Mouse (Mus musculus): ENCODE measurements around the gene Cux2. TPM values are rescaled to one million over a fixed set of nuclear protein-coding genes. Genes with fewer than 3 reads are reported as not detected.
"Not testable (repeated sequence)": the region's sequence is repeated elsewhere in the genome, so short reads cannot be mapped to it uniquely, and the experiment has no call there.

Cux2 gene
- polyA plus RNA-seq, 1 experiment, result 0.62 TPM

DNA sequence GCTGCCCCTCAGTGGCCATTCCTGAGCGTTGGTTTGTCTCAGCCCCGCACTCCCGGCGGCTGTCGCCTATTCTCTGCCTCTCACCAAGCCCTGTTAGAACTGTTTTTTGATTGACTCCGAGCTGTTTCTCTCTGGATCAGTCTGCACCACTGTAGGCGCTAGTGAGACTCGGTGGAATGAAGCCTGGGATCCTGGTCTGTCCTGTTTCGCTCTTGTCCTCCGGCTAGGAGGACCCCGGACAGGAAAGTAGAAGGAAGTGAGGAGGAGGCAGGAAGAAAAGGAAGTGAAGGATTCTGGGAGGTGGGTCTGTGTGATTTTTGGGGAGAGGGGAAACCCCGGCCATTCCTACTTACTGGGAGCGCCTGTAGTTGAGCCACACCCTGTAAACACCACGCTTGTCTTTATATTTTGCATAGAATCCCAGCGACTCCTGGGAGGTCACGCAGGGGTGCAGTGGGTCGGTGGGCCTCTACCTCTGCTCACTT is 201.8 kb downstream of the Cux2 start:
- H3ac ChIP-seq (ENCODE audit: control insufficient read depth, insufficient read length), result peak overlapping the region; percentile 53
- no peaks in the 10 kb centered on the region for H3K36me3 ChIP-seq (ENCODE audit: control insufficient read depth, insufficient read depth)
- no peaks in the 10 kb centered on the region for H3K27me3 ChIP-seq (ENCODE audit: control insufficient read depth, insufficient read depth, insufficient read length)
- peaks cover 12% of the 10 kb centered on the region for H3K79me2 ChIP-seq (ENCODE audit: control insufficient read depth, insufficient read depth)
- TF ChIP-seq TCF3 (IDR thresholded peaks at IDR 0.05; ENCODE audit: insufficient read length, low read depth) (no peak), MYOD1 (IDR thresholded peaks at IDR 0.05; ENCODE audit: control insufficient read depth in 1 of 3, insufficient read length in 2 of 3, low read depth in 2 of 3) (no peak), POLR2A (IDR thresholded peaks at IDR 0.05; ENCODE audit: insufficient read length, low read depth) (peak; percentile 44)
- H3K4me3 ChIP-seq, result peak overlapping the region; percentile 59
- peak overlapping the region; percentile 98 for H3K4me2 ChIP-seq (ENCODE audit: low read depth)

DNA sequence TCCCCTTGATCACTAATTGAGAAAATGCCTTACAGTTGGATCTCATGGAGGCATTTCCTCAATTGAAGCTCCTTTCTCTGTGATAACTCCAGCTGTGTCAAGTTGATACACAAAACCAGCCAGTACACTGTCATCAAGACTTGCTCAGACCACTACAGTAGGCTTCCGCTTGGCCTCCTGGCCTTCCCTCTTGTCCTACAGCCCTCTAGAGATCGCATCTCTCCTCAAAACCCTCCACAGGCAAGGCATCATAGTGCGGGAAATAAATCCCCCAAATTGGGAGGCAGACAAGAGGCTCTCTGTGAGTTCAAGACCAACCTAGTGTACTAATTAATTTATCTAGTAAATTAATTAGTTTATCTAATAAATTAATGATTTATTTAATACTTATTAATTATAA is 202.6 kb downstream of the Cux2 start:
- H3K27me3 ChIP-seq (ENCODE audit: control insufficient read depth, insufficient read depth, insufficient read length); H3K36me3 ChIP-seq (ENCODE audit: control insufficient read depth, insufficient read depth); H3K4me2 ChIP-seq (ENCODE audit: low read depth); H3ac ChIP-seq (ENCODE audit: control insufficient read depth, insufficient read length): not testable (repeated sequence)
- peaks cover 12% of the 10 kb centered on the region for H3K79me2 ChIP-seq (ENCODE audit: control insufficient read depth, insufficient read depth)
- peak overlapping the region; percentile 59 for H3K4me3 ChIP-seq

DNA sequence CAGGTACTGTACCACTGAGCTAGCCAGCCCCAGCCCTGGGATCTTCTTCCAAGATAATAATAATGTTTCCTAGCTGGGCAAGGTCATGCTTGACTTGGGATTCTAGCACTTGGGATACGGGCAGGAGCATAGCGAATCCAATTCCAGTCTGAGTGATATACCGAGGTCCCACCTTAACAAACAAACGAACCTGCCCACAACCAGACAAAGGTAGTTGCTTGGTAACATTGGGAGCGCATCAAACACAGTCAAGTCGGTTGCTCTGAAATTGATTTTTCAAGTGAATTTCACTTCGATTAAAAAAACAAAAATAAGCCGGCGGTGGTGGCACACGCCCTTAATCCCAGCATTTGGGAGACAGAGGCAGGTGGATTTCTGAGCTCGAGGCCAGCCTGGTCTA is 203.6 kb downstream of the Cux2 start:
- Histone ChIP-seq H3ac (ENCODE audit: control insufficient read depth, insufficient read length) (no peak overlapping the region), H3K27me3 (ENCODE audit: control insufficient read depth, insufficient read depth, insufficient read length) (no peaks in the 10 kb centered on the region), H3K4me2 (ENCODE audit: low read depth) (no peak overlapping the region), H3K79me2 (ENCODE audit: control insufficient read depth, insufficient read depth) (peaks cover 12% of the 10 kb centered on the region), H3K4me3 (no peak overlapping the region), H3K36me3 (ENCODE audit: control insufficient read depth, insufficient read depth) (no peaks in the 10 kb centered on the region)
- no peak for TF ChIP-seq SRF (IDR thresholded peaks at IDR 0.05; ENCODE audit: control insufficient read depth, insufficient read length, low read depth)
- TF ChIP-seq MAX (IDR thresholded peaks at IDR 0.05; ENCODE audit: low read depth), result no peak
- TF ChIP-seq POLR2AphosphoS2 (IDR thresholded peaks at IDR 0.05; ENCODE audit: insufficient read length, low read depth), result no peak
- no peak for TF ChIP-seq TCF12 (IDR thresholded peaks at IDR 0.05; ENCODE audit: insufficient read depth, poor library complexity, severe bottlenecking)
- no peak for TF ChIP-seq TCF3 (IDR thresholded peaks at IDR 0.05; ENCODE audit: insufficient read length, low read depth)
- no peak for TF ChIP-seq CEBPB (IDR thresholded peaks at IDR 0.05; ENCODE audit: insufficient read depth, poor library complexity, severe bottlenecking)
- no peak for TF ChIP-seq MYOD1 (IDR thresholded peaks at IDR 0.05; ENCODE audit: control insufficient read depth in 1 of 3, insufficient read length in 2 of 3, low read depth in 2 of 3)
- TF ChIP-seq USF1 (IDR thresholded peaks at IDR 0.05; ENCODE audit: low read depth), result no peak
- no peak for TF ChIP-seq E2F4 (IDR thresholded peaks at IDR 0.05; ENCODE audit: insufficient read depth)
- TF ChIP-seq MYOG (IDR thresholded peaks at IDR 0.05; ENCODE audit: control insufficient read depth in 1 of 3, insufficient read depth in 1 of 3, insufficient read length in 2 of 3, low read depth in 2 of 3), result no peak
- no peak for TF ChIP-seq POLR2A (IDR thresholded peaks at IDR 0.05; ENCODE audit: insufficient read length, low read depth)
- no peak for TF ChIP-seq REST (IDR thresholded peaks at IDR 0.05; ENCODE audit: insufficient read depth, insufficient read length)

DNA sequence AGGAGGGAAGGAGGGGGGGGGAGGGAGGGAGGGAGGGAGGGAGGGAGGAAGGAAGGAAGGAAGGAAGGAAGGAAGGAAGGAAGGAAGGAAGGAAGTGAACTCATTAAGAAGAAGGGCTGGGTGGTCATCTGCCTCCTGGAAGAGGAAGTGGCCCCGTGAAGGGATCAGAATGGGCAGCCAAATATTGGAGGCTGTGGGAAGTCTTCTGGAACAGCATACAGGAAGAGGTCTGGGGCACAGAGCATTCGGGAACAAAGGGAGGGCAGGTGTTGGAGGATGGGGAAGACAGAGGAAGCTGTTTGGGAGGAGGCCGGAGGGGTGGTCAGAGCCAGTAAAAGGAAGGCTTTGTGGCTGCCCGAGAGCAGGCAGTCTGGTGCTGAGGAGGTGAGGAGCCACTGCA is 204.5 kb downstream of the Cux2 start:
- H3ac ChIP-seq (ENCODE audit: control insufficient read depth, insufficient read length), result no peak overlapping the region
- H3K4me3 ChIP-seq, result no peak overlapping the region
- H3K27me3 ChIP-seq (ENCODE audit: control insufficient read depth, insufficient read depth, insufficient read length), result no peaks in the 10 kb centered on the region
- no peak for TF ChIP-seq REST (IDR thresholded peaks at IDR 0.05; ENCODE audit: insufficient read depth, insufficient read length)
- TF ChIP-seq MYOG (IDR thresholded peaks at IDR 0.05; ENCODE audit: control insufficient read depth in 1 of 3, insufficient read depth in 1 of 3, insufficient read length in 2 of 3, low read depth in 2 of 3), result no peak
- TF ChIP-seq TCF3 (IDR thresholded peaks at IDR 0.05; ENCODE audit: insufficient read length, low read depth), result no peak
- TF ChIP-seq MYOD1 (IDR thresholded peaks at IDR 0.05; ENCODE audit: control insufficient read depth in 1 of 3, insufficient read length in 2 of 3, low read depth in 2 of 3), result no peak
- no peak for TF ChIP-seq POLR2AphosphoS2 (IDR thresholded peaks at IDR 0.05; ENCODE audit: insufficient read length, low read depth)
- no peak for TF ChIP-seq CEBPB (IDR thresholded peaks at IDR 0.05; ENCODE audit: insufficient read depth, poor library complexity, severe bottlenecking)
- no peaks in the 10 kb centered on the region for H3K36me3 ChIP-seq (ENCODE audit: control insufficient read depth, insufficient read depth)
- H3K79me2 ChIP-seq (ENCODE audit: control insufficient read depth, insufficient read depth), result peaks cover 12% of the 10 kb centered on the region
- no peak overlapping the region for H3K4me2 ChIP-seq (ENCODE audit: low read depth)

DNA sequence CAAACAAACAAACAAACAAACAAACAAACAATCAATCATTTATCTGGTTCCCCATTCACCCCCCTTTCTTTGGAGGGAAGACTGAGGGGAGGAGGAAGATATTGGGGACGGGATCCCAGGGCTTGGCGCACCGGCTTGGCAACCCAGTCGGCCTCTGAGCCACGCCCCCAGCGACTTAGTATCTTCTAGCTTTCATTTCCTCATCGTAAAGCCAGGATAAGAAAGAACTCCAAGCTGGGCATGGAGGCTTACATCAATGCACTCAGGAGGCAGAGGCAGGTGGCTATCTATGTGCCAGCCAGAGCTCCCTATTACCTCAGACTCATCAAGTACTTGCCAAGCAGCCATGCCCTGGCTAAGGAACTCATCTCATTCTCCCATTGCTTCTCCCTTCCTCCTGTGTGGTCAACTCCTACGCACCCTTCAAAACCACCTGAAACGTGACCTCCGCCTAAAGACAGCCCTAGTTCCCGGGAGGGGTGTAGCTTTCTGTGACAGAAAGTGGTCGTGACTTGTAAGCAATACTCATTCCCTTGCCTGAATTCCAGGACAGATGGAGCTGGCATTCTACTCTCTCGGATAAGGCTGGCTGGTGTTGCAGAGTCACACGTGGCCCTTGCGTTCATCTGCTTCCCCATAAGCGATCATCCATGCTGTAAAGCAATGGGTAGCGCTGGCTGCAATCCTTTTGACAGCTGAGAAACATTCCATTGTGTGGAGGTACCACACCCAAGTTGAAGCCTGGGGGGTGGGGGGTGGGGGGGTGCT is 206.6 kb downstream of the Cux2 start:
- Histone ChIP-seq H3K4me3 (peak overlapping the region; percentile 17), H3K79me2 (ENCODE audit: control insufficient read depth, insufficient read depth) (no peaks in the 10 kb centered on the region), H3K27me3 (ENCODE audit: control insufficient read depth, insufficient read depth, insufficient read length) (no peaks in the 10 kb centered on the region), H3K36me3 (ENCODE audit: control insufficient read depth, insufficient read depth) (no peaks in the 10 kb centered on the region), H3ac (ENCODE audit: control insufficient read depth, insufficient read length) (no peak overlapping the region), H3K4me2 (ENCODE audit: low read depth) (peak overlapping the region; percentile 99)
- peak in 1 of 3 experiments; percentile 5 for TF ChIP-seq MYOG (IDR thresholded peaks at IDR 0.05; ENCODE audit: control insufficient read depth in 1 of 3, insufficient read depth in 1 of 3, insufficient read length in 2 of 3, low read depth in 2 of 3)
- no peak for TF ChIP-seq POLR2A (IDR thresholded peaks at IDR 0.05; ENCODE audit: insufficient read length, low read depth)
- TF ChIP-seq CEBPB (IDR thresholded peaks at IDR 0.05; ENCODE audit: insufficient read depth, poor library complexity, severe bottlenecking), result no peak
- no peak for TF ChIP-seq POLR2AphosphoS2 (IDR thresholded peaks at IDR 0.05; ENCODE audit: insufficient read length, low read depth)
- no peak for TF ChIP-seq MYOD1 (IDR thresholded peaks at IDR 0.05; ENCODE audit: control insufficient read depth in 1 of 3, insufficient read length in 2 of 3, low read depth in 2 of 3)
- no peak for TF ChIP-seq TCF3 (IDR thresholded peaks at IDR 0.05; ENCODE audit: insufficient read length, low read depth)
- no peak for TF ChIP-seq TCF12 (IDR thresholded peaks at IDR 0.05; ENCODE audit: insufficient read depth, poor library complexity, severe bottlenecking)

Data from myocyte (in vitro differentiated cells).